Mouse (Mus musculus): ENCODE measurements at regions not wholly inside any gene's neighbourhood (a gene's known extent, or its start where the extent isn't known, plus 50 kb on each side); places are given as distances from the start of the nearest gene placed in this dataset.

DNA sequence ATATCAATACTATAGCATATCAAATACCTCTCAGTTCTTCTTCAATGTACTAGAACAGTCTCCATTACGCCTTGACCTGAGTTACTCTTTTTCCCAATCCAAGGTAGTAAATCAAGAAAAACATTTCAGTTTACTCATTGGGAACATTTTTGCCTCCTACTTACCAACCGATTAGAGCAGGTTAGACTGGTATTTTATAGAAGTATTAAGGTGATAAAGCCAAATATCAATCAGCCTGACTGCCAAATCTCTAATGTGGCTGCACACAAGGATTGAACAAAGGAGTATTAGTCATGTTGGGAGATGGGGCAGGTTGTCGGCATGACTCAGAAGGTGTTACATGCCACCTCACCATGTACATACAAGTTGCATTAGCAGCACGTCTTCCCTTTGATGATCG, 2942.3 kb upstream of the Gm7489 start:
- TF ChIP-seq CTCF (IDR thresholded peaks at IDR 0.05; ENCODE audit: extremely low read depth, insufficient read length, insufficient replicate concordance, low read depth, low read length) (no peak), POLR2A (IDR thresholded peaks at IDR 0.05; ENCODE audit: low read depth, low read length) (no peak)

All from small intestine, adult 2 months (tissue).